8 mouse cellular contexts compared by ENCODE assay signal in the genomic region with DNA sequence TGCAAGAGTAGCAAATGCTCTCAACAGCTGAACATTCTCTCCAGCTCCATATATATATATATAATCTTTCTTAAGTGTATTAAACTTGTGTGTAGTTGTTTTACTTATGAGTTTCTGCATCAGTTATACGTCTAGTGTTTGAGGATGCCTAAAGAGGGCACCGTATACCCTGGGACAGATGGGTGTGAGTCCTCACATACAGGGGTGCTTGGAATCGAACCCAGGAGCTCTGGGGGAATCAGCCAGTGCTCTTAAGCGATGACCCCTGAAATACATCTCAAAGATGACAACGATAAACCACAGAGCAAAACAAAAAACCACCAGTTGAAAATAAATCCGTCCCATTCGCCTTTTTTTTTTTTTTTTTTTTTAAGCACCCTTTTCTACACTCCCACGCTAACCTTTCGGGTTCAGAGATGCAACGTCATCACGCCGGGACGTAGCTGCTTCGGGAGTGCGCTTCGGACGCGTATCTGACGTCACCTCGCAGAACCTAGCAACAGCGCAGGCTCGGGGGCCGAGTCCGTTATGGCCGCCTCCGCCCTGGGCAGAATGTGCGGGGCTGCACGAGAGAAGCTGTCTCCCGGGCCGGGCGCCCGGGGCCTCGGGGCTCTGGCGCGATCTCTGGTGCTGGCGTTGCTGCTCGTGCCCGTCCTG. TPM values are rescaled to one million over a fixed set of nuclear protein-coding genes. Genes with fewer than 3 reads are reported as not detected.
A peak's percentile ranks its signal among the peaks of the same experiment; 100 is the strongest.
DNase-seq lines count a peak whose midpoint lies in the region; ATAC-seq lines count a peak whose summit lies in the region.

TSS of gene 9530068E07Rik (plus strand) at position 489 of the 657 bp plus-strand sequence.

- no peaks in the 10 kb centered on the region for H3K36me3 ChIP-seq in hindbrain, embryonic 11.5 days (ENCODE audit: control insufficient read depth, insufficient read depth, low read length)

- no peaks in the 10 kb centered on the region for H3K27me3 ChIP-seq in hindbrain, embryonic 11.5 days (ENCODE audit: control insufficient read depth, insufficient read depth, low read length)

- peak within 1 kb of the TSS; percentile 98 for H3K4me3 ChIP-seq in hindbrain, embryonic 11.5 days (ENCODE audit: low read depth, low read length)

- no peaks in the 10 kb centered on the region for H3K4me1 ChIP-seq in hindbrain, embryonic 11.5 days (replicated peaks; ENCODE audit: control insufficient read depth, insufficient read depth, low read length)

- DNase-seq in MN1 (ENCODE audit: low spot score) = peak; percentile 98
- peak; percentile 91 for DNase-seq in cerebellum, adult 9-10 months
- peak; percentile 90 to 95 for DNase-seq in frontal cortex, adult 2 months (ENCODE audit: extremely low spot score in 1 of 2, low spot score in 1 of 2)
- peak; percentile 94 for DNase-seq in hindbrain, embryonic 11.5 days (ENCODE audit: low spot score)
- peak; percentile 93 for DNase-seq in layer of hippocampus, postnatal 10 days (ENCODE audit: low spot score in 2 of 2)
- DNase-seq in lung, postnatal 10 days = peak; percentile 96
- peak; percentile 89 for DNase-seq in ovary, postnatal 36 days (ENCODE audit: low spot score)
- peak; percentile 89 for DNase-seq in thymus, postnatal 25 days

- H3K4me2 ChIP-seq in hindbrain, embryonic 11.5 days (replicated peaks; ENCODE audit: low read depth, low read length) = peak within 1 kb of the TSS; percentile 58

- 2% methylated on average over 38 of the region's 38 CpGs for whole genome bisulfite sequencing in hindbrain, embryonic 11.5 days

- ATAC-seq in hindbrain, embryonic 11.5 days (ENCODE audit: low FRiP score) = peak; percentile 94

- H3K9me3 ChIP-seq in hindbrain, embryonic 11.5 days (ENCODE audit: control insufficient read depth, low read length) = no peaks in the 10 kb centered on the region

- H3K9ac ChIP-seq in hindbrain, embryonic 11.5 days (ENCODE audit: low read depth, low read length) = peak within 1 kb of the TSS; percentile 97

- H3K27ac ChIP-seq in hindbrain, embryonic 11.5 days (ENCODE audit: low read depth, low read length) = peak within 1 kb of the TSS; percentile 87

RNA-seq across cellular contexts. Expression of gene 9530068E07Rik, which starts in this region (rescaled TPM):
- polyA plus RNA-seq in frontal cortex, adult 2 months (2012; rRNA removed) = 82.2 and 82.4 TPM in 2 replicates
- 171 and 175 TPM in 2 replicates for polyA plus RNA-seq in hindbrain, embryonic 11.5 days (2014; fragmentation: Nextera tagmentation; extraction: Ambion mirVana)
- total RNA-seq in layer of hippocampus, postnatal 10 days (2021) = 10 to 100 TPM; 78.7 to 81.4 TPM

Comparison
In these comparisons a context has a peak if more than half of its experiments do, and no peak if none do; other contexts are left out.
1. Peak in every context shown above with its lines: DNase-seq, ATAC-seq, H3K4me3 ChIP-seq and H3K27ac ChIP-seq.